Mouse (Mus musculus) small intestine, adult 2 months (tissue): ENCODE results near the gene Mms19.

ENCODE experiments used
- CTCF ChIP-seq: fragments of 200-500 bp; IDR thresholded peaks from 2 replicates; pipeline ENCODE4 v1.5.1; 2012; ENCODE audit warnings: low read depth, mild to moderate bottlenecking, control low read depth, inconsistent platforms, low read length, moderate library complexity, mixed read lengths; ENCODE audit not compliant: insufficient replicate concordance, insufficient read length; ENCODE audit errors: extremely low read depth
- POLR2A ChIP-seq: fragments of 200-500 bp; IDR thresholded peaks from 2 replicates; pipeline ENCODE4 v1.6.1; 2012; ENCODE audit warnings: low read depth, mild to moderate bottlenecking, control low read depth, inconsistent platforms, low read length, moderate library complexity

DNA sequence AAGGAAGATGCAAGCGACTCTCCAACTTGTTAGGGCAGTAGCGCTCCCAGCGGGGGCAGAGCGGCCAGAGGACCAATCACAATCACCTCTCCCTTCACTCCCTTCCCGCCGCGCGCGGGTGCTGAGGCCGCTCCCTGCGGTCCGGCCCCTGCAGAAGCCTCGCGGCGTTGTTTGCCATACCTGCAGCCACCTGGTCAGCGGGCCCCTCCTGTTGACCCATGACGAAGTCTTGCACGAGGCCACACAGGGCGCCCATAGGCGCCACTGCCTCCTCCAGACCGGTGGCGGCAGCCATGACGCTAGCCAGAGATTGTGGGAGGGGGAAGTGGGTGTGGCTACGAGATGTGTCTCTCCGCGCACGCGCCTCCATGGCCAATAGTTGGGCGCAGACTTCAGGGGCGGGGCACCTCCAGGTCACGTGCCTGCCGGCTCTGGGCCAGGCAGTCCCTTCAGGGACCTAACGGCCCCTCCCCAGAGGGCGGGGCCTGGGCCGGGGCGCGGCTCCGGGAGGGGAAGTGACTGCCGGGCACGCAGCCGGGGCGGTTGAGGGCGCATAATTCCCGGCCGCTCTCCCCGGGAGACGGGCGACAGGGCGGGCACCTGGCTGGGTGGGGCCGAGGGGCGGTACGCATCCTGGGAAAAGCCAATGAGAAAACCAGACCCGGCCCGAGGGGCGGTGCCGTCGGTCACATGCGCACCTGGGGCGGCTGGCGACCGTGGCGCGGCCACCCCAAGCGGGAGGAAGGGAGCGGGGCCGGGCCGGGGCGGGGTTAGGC, at the start of gene Mms19:
- peak; percentile 30; the same call in 1 of the 2 replicates for TF ChIP-seq CTCF
- TF ChIP-seq POLR2A: peak; percentile 92
